Mouse (Mus musculus) heart, postnatal 0 days (tissue): Measurements from ENCODE around the gene Hapln2.

Experiments
- CTCF ChIP-seq: IDR thresholded peaks from 2 replicates; pipeline ENCODE4 v1.5.1; 2016; ENCODE audit warnings: antibody characterized with exemption, control low read depth, low read depth
- EP300 ChIP-seq: IDR thresholded peaks from 2 replicates; pipeline ENCODE4 v1.6.1; 2016; ENCODE audit warnings: antibody characterized with exemption, low read depth

- TF ChIP-seq EP300 (no peak), CTCF (no peak)
Observed at GRCm38 (mm10) chr3:88073631-88074030, 46.2 kb upstream of the Hapln2 start.
